Comparison of ENCODE assay signal across 33 mouse cellular contexts in genomic region chr10:88684925-88685324, GRCm38 (mm10). TPM values are rescaled to one million over a fixed set of nuclear protein-coding genes. Genes with fewer than 3 reads are reported as not detected.
A peak's percentile ranks its signal among the peaks of the same experiment; 100 is the strongest.
DNase-seq lines count a peak whose midpoint lies in the region; ATAC-seq and TF ChIP-seq lines count a peak whose summit lies in the region.
"Had no signal": no experiment of that assay in that cellular context is flagged by ENCODE, and none has a peak within 500 bp of the region (broad histone marks: within the 10 kb centered on the region; RNA-seq: fewer than 3 reads in every experiment).

Spic (minus strand) TSS chr10:88685015.

- no peaks in the 10 kb centered on the region for H3K79me2 ChIP-seq in macrophage (ENCODE audit: inconsistent target)

- no peak for ATAC-seq in liver, embryonic 16.5 days (ENCODE audit: low read depth)
- no peak for ATAC-seq in liver, embryonic 12.5 days
- ATAC-seq in G1E (ENCODE audit: extremely low read depth, insufficient number of reproducible peaks, low FRiP score, poor library complexity, severe bottlenecking) = no peak
- ATAC-seq: hindbrain, embryonic 16.5 days; lung, postnatal 0 days; midbrain, embryonic 15.5 days had no signal

- H3K27ac ChIP-seq in liver, embryonic 16.5 days (ENCODE audit: low read length) = no peak within 1 kb of the TSS
- H3K27ac ChIP-seq in liver, embryonic 12.5 days = no peak within 1 kb of the TSS
- H3K27ac ChIP-seq in macrophage = no peak within 1 kb of the TSS
- H3K27ac ChIP-seq: embryonic facial prominence, embryonic 10.5 days; embryonic facial prominence, embryonic 15.5 days; forebrain, embryonic 12.5 days; heart, embryonic 15.5 days; kidney, embryonic 15.5 days; left cerebral cortex, adult 2 months; midbrain, embryonic 10.5 days; midbrain, embryonic 15.5 days had no signal

- H3K4me2 ChIP-seq in liver, embryonic 16.5 days (ENCODE audit: low read depth, low read length) = no peak within 1 kb of the TSS
- no peak within 1 kb of the TSS for H3K4me2 ChIP-seq in liver, embryonic 12.5 days
- H3K4me2 ChIP-seq: embryonic facial prominence, embryonic 15.5 days; forebrain, embryonic 12.5 days; heart, embryonic 15.5 days; kidney, embryonic 15.5 days; midbrain, embryonic 15.5 days had no signal

- no peaks in the 10 kb centered on the region for H3K4me1 ChIP-seq in liver, embryonic 16.5 days (ENCODE audit: control insufficient read depth, low read depth, low read length)
- H3K4me1 ChIP-seq in liver, embryonic 12.5 days = no peaks in the 10 kb centered on the region
- H3K4me1 ChIP-seq in E14TG2a.4 (replicated peaks; ENCODE audit: low read depth, low read length) (peaks cover 62% of the 10 kb centered on the region), G1E (ENCODE audit: insufficient read depth, low read depth, low read length) (no peaks in the 10 kb centered on the region; the same call in 1 of the 2 replicates)
- H3K4me1 ChIP-seq: embryonic facial prominence, embryonic 10.5 days; embryonic facial prominence, embryonic 15.5 days; forebrain, embryonic 12.5 days; heart, embryonic 15.5 days; kidney, embryonic 15.5 days; midbrain, embryonic 10.5 days; midbrain, embryonic 15.5 days had no signal

- H3K36me3 ChIP-seq in liver, embryonic 16.5 days (ENCODE audit: control insufficient read depth, insufficient read depth) = no peaks in the 10 kb centered on the region
- H3K36me3 ChIP-seq in liver, embryonic 12.5 days = no peaks in the 10 kb centered on the region
- peaks cover under 1% of the 10 kb centered on the region; the same call in 1 of the 2 replicates for H3K36me3 ChIP-seq in E14TG2a.4 (ENCODE audit: insufficient read depth, low read length)
- no peaks in the 10 kb centered on the region for H3K36me3 ChIP-seq in G1E (replicated peaks)
- H3K36me3 ChIP-seq in macrophage (ENCODE audit: inconsistent target) = no peaks in the 10 kb centered on the region
- H3K36me3 ChIP-seq: embryonic facial prominence, embryonic 10.5 days; embryonic facial prominence, embryonic 15.5 days; forebrain, embryonic 12.5 days; heart, embryonic 15.5 days; kidney, embryonic 15.5 days; midbrain, embryonic 10.5 days; midbrain, embryonic 15.5 days had no signal

- H3K9ac ChIP-seq in liver, embryonic 16.5 days (ENCODE audit: low read depth, low read length) = no peak within 1 kb of the TSS
- no peak within 1 kb of the TSS for H3K9ac ChIP-seq in liver, embryonic 12.5 days
- H3K9ac ChIP-seq: embryonic facial prominence, embryonic 15.5 days; forebrain, embryonic 12.5 days; heart, embryonic 15.5 days; kidney, embryonic 15.5 days; midbrain, embryonic 15.5 days had no signal

- intact Hi-C loops in left cerebral cortex, postnatal 10 days (cut with DNase I) = no loop called here

- H3K4me3 ChIP-seq in liver, embryonic 16.5 days (ENCODE audit: low read depth, low read length) = no peak within 1 kb of the TSS
- H3K4me3 ChIP-seq in liver, embryonic 12.5 days = no peak within 1 kb of the TSS
- H3K4me3 ChIP-seq in E14TG2a.4 (replicated peaks; ENCODE audit: low read length) = peak within 1 kb of the TSS; percentile 60
- H3K4me3 ChIP-seq in G1E (ENCODE audit: low read depth, low read length) = peak within 1 kb of the TSS; percentile 43; the same call in 1 of the 2 replicates
- H3K4me3 ChIP-seq in macrophage (ENCODE audit: inconsistent target) = no peak within 1 kb of the TSS
- H3K4me3 ChIP-seq: embryonic facial prominence, embryonic 10.5 days; embryonic facial prominence, embryonic 15.5 days; forebrain, embryonic 12.5 days; heart, embryonic 15.5 days; kidney, embryonic 15.5 days; left cerebral cortex, adult 2 months; midbrain, embryonic 10.5 days; midbrain, embryonic 15.5 days had no signal

- no peaks in the 10 kb centered on the region for H3K27me3 ChIP-seq in liver, embryonic 16.5 days (ENCODE audit: control insufficient read depth, insufficient read depth, low read depth, low read length)
- no peaks in the 10 kb centered on the region for H3K27me3 ChIP-seq in liver, embryonic 12.5 days (replicated peaks)
- H3K27me3 ChIP-seq in E14TG2a.4 (ENCODE audit: insufficient read depth, low read length) (no peaks in the 10 kb centered on the region), G1E (ENCODE audit: insufficient read depth, low read length) (0 out of 2 replicates have a peak, but pooled peaks cover 2% of the 10 kb centered on the region)
- H3K27me3 ChIP-seq: embryonic facial prominence, embryonic 15.5 days; forebrain, embryonic 12.5 days; heart, embryonic 15.5 days; kidney, embryonic 15.5 days; midbrain, embryonic 15.5 days had no signal

- no peak for DNase-seq in G1E (ENCODE audit: low spot score)
- DNase-seq in frontal cortex, postnatal 36 days (ENCODE audit: low spot score in 2 of 2) = no peak
- no peak for DNase-seq in left cerebral cortex, postnatal 10 days (ENCODE audit: extremely low spot score in 1 of 2, low spot score in 2 of 2)
- DNase-seq: adrenal gland, postnatal 25 days; cerebellum, adult 18-20 months; cerebellum, postnatal 14 days; gastrocnemius, postnatal 14 days; kidney, adult 18-20 months; kidney, postnatal 25 days; lung, adult 18-20 months; lung, postnatal 4 days; right cerebral cortex, adult 18-20 months; spleen, adult 18-20 months; thymus, postnatal 14 days had no signal

- WGBS in liver, embryonic 16.5 days (ENCODE audit: insufficient replicate concordance) = 59% methylated on average over 5 of the region's 5 CpGs
- 54% methylated on average over 5 of the region's 5 CpGs for WGBS in liver, embryonic 12.5 days (ENCODE audit: insufficient replicate concordance)
- 92% methylated on average over 5 of the region's 5 CpGs for WGBS in macrophage (ENCODE audit: missing documents)

- TF ChIP-seq CTCF in E14TG2a.4 (conservative IDR thresholded peaks at IDR 0.05; ENCODE audit: low read length) (no peak), G1E (IDR thresholded peaks at IDR 0.05; ENCODE audit: low read depth, low read length) (no peak)

- H3K9me3 ChIP-seq in liver, embryonic 16.5 days (replicated peaks; ENCODE audit: control insufficient read depth, low read length) = no peaks in the 10 kb centered on the region
- no peaks in the 10 kb centered on the region for H3K9me3 ChIP-seq in liver, embryonic 12.5 days (replicated peaks)
- H3K9me3 ChIP-seq in E14TG2a.4 (ENCODE audit: low read length) (no peaks in the 10 kb centered on the region), G1E (replicated peaks) (no peaks in the 10 kb centered on the region)
- H3K9me3 ChIP-seq: embryonic facial prominence, embryonic 10.5 days; embryonic facial prominence, embryonic 15.5 days; forebrain, embryonic 12.5 days; heart, embryonic 15.5 days; kidney, embryonic 15.5 days; midbrain, embryonic 10.5 days; midbrain, embryonic 15.5 days had no signal

RNA-seq across cellular contexts. Expression of gene Spic, which starts in this region (rescaled TPM):
- polyA plus RNA-seq in liver, embryonic 16.5 days (2015; fragmentation: Nextera tagmentation; extraction: Ambion mirVana) = 11.8 and 13.4 TPM in 2 replicates
- polyA plus RNA-seq in liver, embryonic 12.5 days (2016; fragmentation: Nextera tagmentation; extraction: Ambion mirVana) = 3.5 and 5.8 TPM in 2 replicates
- total RNA-seq in G1E (2014; fragmentation: Nextera tagmentation) (2.3 TPM in 1 of 2 replicates, not detected in the other), G1E (2017) (0.05 and 0.35 TPM in 2 replicates)
- polyA plus RNA-seq in G1E (2012) (not detected in 2 replicates), macrophage (2018) (3.8 to 31.2 TPM (median 11.1 TPM) in 3 replicates)
- 10 to 100 TPM in 23 of 26 experiments, 1 to 10 TPM in 3; 6.5 to 50.5 (median 17.6) TPM for total RNA-seq in macrophage (2018; cell fraction: chromatin; rRNA removed)
- total RNA-seq in macrophage (2018; cell fraction: cytosol; rRNA removed) = 10 to 100 TPM in 22 of 26 experiments, 1 to 10 TPM in 4; 7.6 to 43.5 (median 15.4) TPM
- total RNA-seq in macrophage (2018; cell fraction: nucleus; rRNA removed) = 10 to 100 TPM in 25 of 26 experiments, 1 to 10 TPM in 1; 7.8 to 44.7 (median 20.0) TPM
- total RNA-seq in left cerebral cortex, postnatal 10 days (2021) = not detected
- total RNA-seq: gastrocnemius, postnatal 14 days; layer of hippocampus, adult 18-20 months; layer of hippocampus, postnatal 10 days; left cerebral cortex, adult 2 months; left cerebral cortex, postnatal 36 days had no signal
- polyA plus RNA-seq: embryonic facial prominence, embryonic 10.5 days; forebrain, embryonic 12.5 days; hindbrain, embryonic 11.5 days; midbrain, embryonic 10.5 days; midbrain, embryonic 15.5 days; neural tube, embryonic 11.5 days had no signal

Comparison
In these comparisons a context has a peak if more than half of its experiments do, and no peak if none do; other contexts are left out.
1. H3K4me3 ChIP-seq: peak in E14TG2a.4 (single experiment) and G1E (single experiment); none in liver, embryonic 16.5 days (single experiment), liver, embryonic 12.5 days (single experiment) and macrophage (single experiment).